Mouse (Mus musculus): ENCODE data around the gene Slfnl1. TPM values are rescaled to one million over a fixed set of nuclear protein-coding genes. Genes with fewer than 3 reads are reported as not detected.
A peak's percentile ranks its signal among the peaks of the same experiment; 100 is the strongest.

Slfnl1 gene
- 0.11 TPM in 1 of 2 replicates, not detected in the other for polyA plus RNA-seq (2015; fragmentation: Nextera tagmentation; extraction: Ambion mirVana)

DNA sequence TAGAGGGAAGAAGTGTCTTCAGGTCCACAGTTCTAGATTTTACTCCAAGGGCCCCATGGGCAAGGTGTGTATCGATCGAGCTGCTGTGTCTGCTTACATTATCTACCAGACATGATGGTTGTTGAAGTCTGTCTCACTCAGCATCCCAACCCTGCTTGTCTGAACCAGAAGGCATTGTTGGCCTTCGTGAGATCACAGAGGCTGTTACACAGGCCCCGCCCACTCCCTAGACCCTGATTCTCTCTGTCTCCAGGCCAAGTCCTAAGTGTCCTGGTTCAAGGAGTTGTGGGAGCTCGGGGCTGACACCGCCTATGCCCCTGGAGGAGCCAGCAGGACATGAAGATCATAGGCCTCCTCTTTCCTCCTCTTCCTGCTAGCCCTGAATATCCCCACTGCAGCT lies at the start of gene Slfnl1:
Gene Slfnl1 (plus strand): TSS at position 246 of the 400 bp plus-strand sequence.
- no peak for ATAC-seq (ENCODE audit: extremely low read depth, insufficient number of reproducible peaks, low FRiP score, low TSS enrichment)
- no peaks in the 10 kb centered on the region for H3K9me3 ChIP-seq
- 85% methylated on average over 6 of the region's 6 CpGs for WGBS
- H3K27me3 ChIP-seq (replicated peaks) = no peaks in the 10 kb centered on the region
- H3K4me3 ChIP-seq = no peak within 1 kb of the TSS
- no peak within 1 kb of the TSS for H3K4me2 ChIP-seq
- H3K4me1 ChIP-seq = no peaks in the 10 kb centered on the region
- peaks cover 73% of the 10 kb centered on the region for H3K36me3 ChIP-seq
- H3K27ac ChIP-seq (replicated peaks) = no peak within 1 kb of the TSS
- no peak within 1 kb of the TSS for H3K9ac ChIP-seq

DNA sequence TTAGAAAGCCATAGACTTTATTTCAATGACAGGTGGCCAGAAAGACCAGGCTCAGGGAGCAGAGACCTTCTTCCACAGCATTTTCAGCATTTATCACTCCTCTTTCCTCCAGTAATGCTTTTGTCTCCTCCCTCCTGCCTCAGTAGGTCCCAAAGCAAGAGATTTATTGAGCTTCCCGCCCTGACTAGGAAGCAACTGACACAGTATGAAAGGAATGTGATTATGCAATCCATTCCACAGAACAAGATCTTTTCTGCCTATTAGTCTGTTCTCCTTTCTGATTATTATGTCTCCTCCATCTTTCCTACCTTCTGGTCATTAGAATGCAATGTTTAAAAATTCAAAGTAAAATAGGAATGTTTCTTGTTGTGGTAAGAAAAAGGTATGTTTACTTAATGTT lies 44.3 kb upstream of the Slfnl1 start:
- Histone ChIP-seq H3K27me3 (replicated peaks) (no peaks in the 10 kb centered on the region), H3K27ac (replicated peaks) (peak overlapping the region; percentile 63), H3K4me1 (peaks cover 25% of the 10 kb centered on the region), H3K9ac (no peak overlapping the region), H3K4me3 (no peak overlapping the region), H3K4me2 (no peak overlapping the region), H3K36me3 (peaks cover 57% of the 10 kb centered on the region), H3K9me3 (no peaks in the 10 kb centered on the region)
- 27% methylated on average over 1 of the region's 1 CpGs for WGBS
- no peak for ATAC-seq (ENCODE audit: extremely low read depth, insufficient number of reproducible peaks, low FRiP score, low TSS enrichment)

DNA sequence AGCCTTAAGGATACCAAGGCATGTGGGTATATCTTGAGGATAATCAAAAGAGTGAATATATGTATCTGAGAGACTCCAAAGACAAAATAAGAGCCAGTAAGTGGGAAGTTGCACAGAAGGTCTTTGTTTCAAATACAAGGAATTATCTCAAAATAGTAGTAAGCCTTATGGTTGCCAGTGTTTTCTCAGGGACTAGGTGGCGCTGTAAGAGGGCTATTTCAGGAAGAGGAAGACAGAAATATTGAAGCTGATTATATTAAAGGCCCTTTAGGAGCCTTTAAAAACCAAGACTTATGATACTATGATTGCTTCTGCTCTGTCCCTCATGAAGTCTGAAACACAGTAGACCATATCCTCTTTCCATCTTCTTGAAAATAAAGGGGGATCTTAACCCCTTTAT lies 25.1 kb upstream of the Slfnl1 start:
- no peaks in the 10 kb centered on the region for H3K27me3 ChIP-seq (replicated peaks)
- peaks cover 75% of the 10 kb centered on the region for H3K36me3 ChIP-seq
- no peak overlapping the region for H3K4me2 ChIP-seq
- WGBS = 78% methylated on average over 1 of the region's 1 CpGs
- no peaks in the 10 kb centered on the region for H3K4me1 ChIP-seq
- no peak for ATAC-seq (ENCODE audit: extremely low read depth, insufficient number of reproducible peaks, low FRiP score, low TSS enrichment)
- peaks cover 12% of the 10 kb centered on the region for H3K9me3 ChIP-seq
- H3K4me3 ChIP-seq = no peak overlapping the region
- no peak overlapping the region for H3K27ac ChIP-seq (replicated peaks)
- H3K9ac ChIP-seq = no peak overlapping the region

DNA sequence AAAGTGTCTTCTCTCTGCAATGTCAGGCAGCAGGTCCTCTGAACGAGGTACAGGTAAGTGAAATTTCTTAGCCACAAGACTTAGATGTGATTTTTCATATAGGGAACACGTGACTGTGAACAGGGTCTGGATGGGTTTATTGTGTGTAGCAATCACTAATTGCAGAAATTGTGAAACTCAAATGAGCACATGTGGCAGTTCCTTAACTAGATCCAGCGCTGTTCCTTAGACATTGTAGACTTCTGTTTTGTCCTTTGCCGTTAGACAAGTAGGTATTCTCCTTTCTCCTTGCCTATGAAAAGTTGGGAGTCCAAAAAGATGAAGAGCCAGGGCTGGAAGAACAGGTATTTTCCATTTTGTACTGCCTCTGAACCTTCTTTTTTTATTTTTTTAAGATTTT lies 20.8 kb upstream of the Slfnl1 start:
- peaks cover 12% of the 10 kb centered on the region for H3K9me3 ChIP-seq
- H3K4me1 ChIP-seq = no peaks in the 10 kb centered on the region
- no peak overlapping the region for H3K4me3 ChIP-seq
- no peak for ATAC-seq (ENCODE audit: extremely low read depth, insufficient number of reproducible peaks, low FRiP score, low TSS enrichment)
- no peaks in the 10 kb centered on the region for H3K27me3 ChIP-seq (replicated peaks)
- no peak overlapping the region for H3K9ac ChIP-seq
- peaks cover 82% of the 10 kb centered on the region for H3K36me3 ChIP-seq
- no peak overlapping the region for H3K4me2 ChIP-seq
- WGBS = 87% methylated on average over 4 of the region's 4 CpGs
- no peak overlapping the region for H3K27ac ChIP-seq (replicated peaks)

DNA sequence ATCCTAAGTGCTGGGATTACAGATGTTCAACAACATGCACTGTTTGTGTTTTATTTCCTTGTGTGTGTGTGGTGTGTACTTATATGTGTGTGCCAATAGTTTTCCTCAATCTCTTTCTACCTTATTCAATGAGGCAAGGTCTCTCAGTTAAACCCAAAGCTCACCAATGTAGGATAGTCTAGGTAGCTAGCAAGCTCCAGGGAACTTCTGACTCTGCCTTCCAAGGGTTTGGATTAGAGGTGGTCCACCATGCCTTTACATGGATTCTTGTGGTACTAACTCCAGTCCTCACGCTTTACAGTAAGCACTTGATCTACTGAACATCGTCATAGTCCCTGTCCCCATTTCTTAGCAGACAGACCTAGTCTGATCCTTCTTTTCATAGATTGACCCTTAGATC lies 17.7 kb upstream of the Slfnl1 start:
- H3K9ac ChIP-seq = no peak overlapping the region
- no peak overlapping the region for H3K27ac ChIP-seq (replicated peaks)
- ATAC-seq (ENCODE audit: extremely low read depth, insufficient number of reproducible peaks, low FRiP score, low TSS enrichment) = no peak
- peaks cover 2% of the 10 kb centered on the region; the same call in 1 of the 2 replicates for H3K9me3 ChIP-seq
- WGBS = 84% methylated on average over 2 of the region's 2 CpGs
- no peaks in the 10 kb centered on the region for H3K27me3 ChIP-seq (replicated peaks)
- no peaks in the 10 kb centered on the region for H3K4me1 ChIP-seq
- H3K36me3 ChIP-seq = peaks cover 82% of the 10 kb centered on the region
- no peak overlapping the region for H3K4me3 ChIP-seq
- no peak overlapping the region for H3K4me2 ChIP-seq

DNA sequence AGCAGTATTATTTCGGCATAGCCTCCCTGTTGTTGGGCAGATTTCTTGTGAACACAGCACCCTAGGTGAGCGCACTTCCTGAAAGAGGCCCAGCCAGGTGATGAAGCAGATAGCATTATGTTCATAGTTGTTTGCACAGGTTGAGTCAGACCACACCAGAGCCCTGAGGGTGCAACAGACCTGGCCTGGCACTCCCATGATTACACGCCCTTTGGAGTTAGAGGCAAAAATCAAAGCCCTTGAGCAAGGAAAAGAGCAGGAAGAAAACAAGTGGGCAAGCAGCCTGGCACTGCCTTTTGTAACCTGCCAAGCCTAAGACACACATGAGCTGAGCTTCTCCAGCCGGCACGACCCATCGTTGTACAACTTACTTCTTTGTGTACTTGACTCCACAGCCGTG lies 15.5 kb upstream of the Slfnl1 start:
- ATAC-seq (ENCODE audit: extremely low read depth, insufficient number of reproducible peaks, low FRiP score, low TSS enrichment) = no peak
- Histone ChIP-seq H3K36me3 (peaks cover 85% of the 10 kb centered on the region), H3K4me3 (no peak overlapping the region), H3K9ac (no peak overlapping the region), H3K9me3 (no peaks in the 10 kb centered on the region), H3K4me1 (no peaks in the 10 kb centered on the region), H3K4me2 (no peak overlapping the region), H3K27me3 (replicated peaks) (no peaks in the 10 kb centered on the region), H3K27ac (replicated peaks) (no peak overlapping the region)
- WGBS = 95% methylated on average over 7 of the region's 7 CpGs

DNA sequence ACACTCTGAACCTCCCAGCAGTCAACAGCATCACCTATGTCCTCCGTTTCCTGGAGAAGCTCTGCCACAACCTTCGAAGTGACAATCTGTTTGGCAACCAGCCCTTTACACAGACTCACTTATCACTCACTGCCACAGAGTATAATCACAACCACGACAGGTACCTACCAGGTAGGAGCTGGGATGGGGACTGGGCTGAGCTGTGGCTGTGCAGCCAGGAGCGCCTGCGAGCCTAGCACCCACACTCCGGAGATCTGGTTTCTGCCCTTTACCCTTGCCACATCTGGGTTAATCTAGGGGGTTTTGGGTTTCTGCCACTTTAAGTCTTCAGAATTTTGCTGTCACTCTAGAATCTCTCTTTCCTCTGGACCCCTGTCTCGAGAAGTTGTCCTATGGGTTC lies 15.1 kb upstream of the Slfnl1 start:
- H3K36me3 ChIP-seq = peaks cover 86% of the 10 kb centered on the region
- no peak overlapping the region for H3K4me3 ChIP-seq
- no peak overlapping the region for H3K27ac ChIP-seq (replicated peaks)
- no peaks in the 10 kb centered on the region for H3K4me1 ChIP-seq
- H3K27me3 ChIP-seq (replicated peaks) = no peaks in the 10 kb centered on the region
- H3K4me2 ChIP-seq = no peak overlapping the region
- ATAC-seq (ENCODE audit: extremely low read depth, insufficient number of reproducible peaks, low FRiP score, low TSS enrichment) = no peak
- H3K9me3 ChIP-seq = no peaks in the 10 kb centered on the region
- WGBS = 84% methylated on average over 7 of the region's 7 CpGs
- no peak overlapping the region for H3K9ac ChIP-seq

DNA sequence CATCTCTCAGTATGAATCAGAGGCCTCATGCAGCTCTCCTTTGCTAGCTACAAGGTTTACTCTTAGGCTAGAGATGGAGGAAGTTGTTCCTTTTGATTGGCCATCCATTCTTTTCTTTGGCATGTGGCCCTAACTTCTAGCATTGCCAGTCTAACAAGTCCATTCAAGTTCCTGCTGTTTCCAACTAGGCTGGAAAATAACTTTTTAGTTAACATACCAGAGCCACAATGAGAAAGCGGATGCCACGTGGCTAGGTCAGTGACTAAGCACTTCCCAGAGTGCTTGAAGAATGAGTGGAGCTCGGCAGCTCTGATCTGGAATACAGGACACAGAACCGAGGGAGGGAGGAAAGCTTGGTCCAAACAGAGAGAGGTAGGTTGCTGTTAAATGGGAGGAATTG lies 14.7 kb upstream of the Slfnl1 start:
- Histone ChIP-seq H3K4me3 (no peak overlapping the region), H3K36me3 (peaks cover 88% of the 10 kb centered on the region), H3K9ac (no peak overlapping the region), H3K27me3 (replicated peaks) (no peaks in the 10 kb centered on the region), H3K9me3 (no peaks in the 10 kb centered on the region), H3K4me1 (no peaks in the 10 kb centered on the region), H3K4me2 (no peak overlapping the region), H3K27ac (replicated peaks) (no peak overlapping the region)
- 70% methylated on average over 4 of the region's 4 CpGs for WGBS
- ATAC-seq (ENCODE audit: extremely low read depth, insufficient number of reproducible peaks, low FRiP score, low TSS enrichment) = no peak

DNA sequence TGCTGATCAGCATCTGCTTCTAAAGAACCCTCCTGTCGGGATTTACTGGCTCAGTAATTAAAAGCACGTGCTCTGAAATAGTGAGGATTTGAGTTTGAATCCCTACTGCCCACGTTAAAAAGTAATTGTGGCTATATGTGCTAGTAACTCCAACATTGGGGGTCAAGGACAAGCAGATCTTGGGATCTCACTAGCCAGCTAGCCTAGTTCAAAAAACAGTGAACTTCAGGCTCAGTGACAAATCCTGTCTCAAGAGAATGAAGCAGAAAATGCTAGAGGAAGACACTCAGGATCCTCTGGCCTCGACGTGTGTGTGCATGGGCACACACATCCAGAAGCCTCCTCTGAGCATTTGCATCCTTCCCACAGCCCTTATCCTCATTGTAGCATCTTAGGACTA lies 10.3 kb upstream of the Slfnl1 start:
- H3K4me3 ChIP-seq = no peak overlapping the region
- H3K4me2 ChIP-seq = no peak overlapping the region
- no peak for ATAC-seq (ENCODE audit: extremely low read depth, insufficient number of reproducible peaks, low FRiP score, low TSS enrichment)
- no peaks in the 10 kb centered on the region for H3K27me3 ChIP-seq (replicated peaks)
- peaks cover 98% of the 10 kb centered on the region for H3K36me3 ChIP-seq
- H3K4me1 ChIP-seq = no peaks in the 10 kb centered on the region
- WGBS = 77% methylated on average over 5 of the region's 5 CpGs
- H3K27ac ChIP-seq (replicated peaks) = no peak overlapping the region
- H3K9ac ChIP-seq = no peak overlapping the region
- H3K9me3 ChIP-seq = no peaks in the 10 kb centered on the region

DNA sequence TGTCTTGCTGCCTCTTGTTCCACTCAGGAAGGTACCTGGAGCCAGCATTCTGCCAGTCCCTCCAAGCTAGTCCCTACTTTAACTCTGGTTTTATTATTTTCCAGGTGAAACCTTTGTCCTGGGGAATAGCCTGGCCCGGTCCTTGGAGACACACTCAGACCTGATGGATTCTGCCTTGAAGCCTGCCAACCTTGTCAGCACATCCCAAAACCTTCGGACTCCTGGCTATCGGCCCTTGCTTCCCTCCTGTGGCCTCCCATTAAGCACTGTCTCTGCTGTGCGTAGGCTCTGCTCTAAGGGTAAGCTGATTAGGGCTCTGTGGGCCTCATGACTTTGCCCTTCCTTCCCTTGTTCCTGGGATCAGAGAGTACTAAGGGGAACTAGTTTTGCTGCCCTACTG lies 9.7 kb upstream of the Slfnl1 start:
- H3K4me2 ChIP-seq = no peak overlapping the region
- H3K9me3 ChIP-seq = no peaks in the 10 kb centered on the region
- H3K4me1 ChIP-seq = no peaks in the 10 kb centered on the region
- H3K27ac ChIP-seq (replicated peaks) = no peak overlapping the region
- no peaks in the 10 kb centered on the region for H3K27me3 ChIP-seq (replicated peaks)
- H3K36me3 ChIP-seq = peaks cover 96% of the 10 kb centered on the region
- no peak overlapping the region for H3K4me3 ChIP-seq
- no peak for ATAC-seq (ENCODE audit: extremely low read depth, insufficient number of reproducible peaks, low FRiP score, low TSS enrichment)
- 75% methylated on average over 4 of the region's 4 CpGs for WGBS
- H3K9ac ChIP-seq = no peak overlapping the region

DNA sequence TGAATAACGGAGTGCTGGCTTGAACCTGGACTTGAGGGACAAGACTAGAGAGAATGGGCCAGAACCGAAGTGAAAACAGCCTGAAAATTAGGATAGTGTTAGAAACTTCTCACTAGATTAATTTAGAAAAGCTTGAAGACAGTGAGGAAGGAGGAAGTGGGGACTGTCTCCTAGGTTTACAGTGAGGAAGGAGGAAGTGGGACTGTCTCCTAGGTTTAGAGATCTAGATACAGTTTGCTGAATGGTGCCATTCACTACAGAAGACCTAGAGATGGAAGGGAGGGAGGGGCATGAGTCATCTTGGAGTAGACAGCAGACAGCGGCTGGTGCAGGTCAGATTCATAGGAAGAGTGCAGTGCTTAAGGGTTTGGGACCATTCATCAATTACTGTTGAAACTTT lies 8.9 kb upstream of the Slfnl1 start:
- Histone ChIP-seq H3K4me2 (no peak overlapping the region), H3K4me3 (no peak overlapping the region), H3K27me3 (replicated peaks) (no peaks in the 10 kb centered on the region), H3K27ac (replicated peaks) (no peak overlapping the region), H3K4me1 (no peaks in the 10 kb centered on the region), H3K36me3 (peaks cover 96% of the 10 kb centered on the region), H3K9me3 (no peaks in the 10 kb centered on the region), H3K9ac (no peak overlapping the region)
- 85% methylated on average over 3 of the region's 3 CpGs for WGBS
- ATAC-seq (ENCODE audit: extremely low read depth, insufficient number of reproducible peaks, low FRiP score, low TSS enrichment) = no peak

DNA sequence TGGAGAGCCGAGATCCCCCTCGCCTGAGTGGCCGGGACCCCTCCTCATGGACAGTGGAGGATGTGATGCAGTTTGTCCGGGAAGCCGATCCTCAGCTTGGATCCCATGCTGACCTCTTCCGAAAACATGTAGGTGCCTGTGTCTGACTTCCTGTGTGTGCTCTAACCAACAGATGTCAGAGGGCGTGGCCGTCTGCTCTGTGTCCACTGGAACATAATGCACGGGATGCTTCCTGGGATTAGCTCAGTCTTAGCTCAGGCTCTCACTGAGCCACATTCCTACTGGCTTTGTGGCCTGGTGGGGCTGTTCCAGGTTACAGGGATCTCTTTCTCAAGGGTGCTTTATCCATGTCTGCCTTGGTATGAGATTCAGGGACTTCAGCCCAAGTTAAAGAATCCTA lies 3.9 kb upstream of the Slfnl1 start:
- H3K9me3 ChIP-seq = no peaks in the 10 kb centered on the region
- H3K4me1 ChIP-seq = no peaks in the 10 kb centered on the region
- H3K4me2 ChIP-seq = no peak overlapping the region
- H3K36me3 ChIP-seq = peaks cover 92% of the 10 kb centered on the region
- H3K9ac ChIP-seq = no peak overlapping the region
- no peak overlapping the region for H3K27ac ChIP-seq (replicated peaks)
- ATAC-seq (ENCODE audit: extremely low read depth, insufficient number of reproducible peaks, low FRiP score, low TSS enrichment) = no peak
- 83% methylated on average over 9 of the region's 9 CpGs for WGBS
- no peaks in the 10 kb centered on the region for H3K27me3 ChIP-seq (replicated peaks)
- no peak overlapping the region for H3K4me3 ChIP-seq
